Mouse (Mus musculus): Measurements from ENCODE around the gene Lsm8. TPM values are rescaled to one million over a fixed set of nuclear protein-coding genes. Genes with fewer than 3 reads are reported as not detected.
"Not testable (repeated sequence)": the region's sequence is repeated elsewhere in the genome, so short reads cannot be mapped to it uniquely, and the experiment has no call there.

Lsm8 gene
- total RNA-seq (2022): 10 to 100 TPM; 17.0 to 24.0 (median 17.3) TPM

DNA sequence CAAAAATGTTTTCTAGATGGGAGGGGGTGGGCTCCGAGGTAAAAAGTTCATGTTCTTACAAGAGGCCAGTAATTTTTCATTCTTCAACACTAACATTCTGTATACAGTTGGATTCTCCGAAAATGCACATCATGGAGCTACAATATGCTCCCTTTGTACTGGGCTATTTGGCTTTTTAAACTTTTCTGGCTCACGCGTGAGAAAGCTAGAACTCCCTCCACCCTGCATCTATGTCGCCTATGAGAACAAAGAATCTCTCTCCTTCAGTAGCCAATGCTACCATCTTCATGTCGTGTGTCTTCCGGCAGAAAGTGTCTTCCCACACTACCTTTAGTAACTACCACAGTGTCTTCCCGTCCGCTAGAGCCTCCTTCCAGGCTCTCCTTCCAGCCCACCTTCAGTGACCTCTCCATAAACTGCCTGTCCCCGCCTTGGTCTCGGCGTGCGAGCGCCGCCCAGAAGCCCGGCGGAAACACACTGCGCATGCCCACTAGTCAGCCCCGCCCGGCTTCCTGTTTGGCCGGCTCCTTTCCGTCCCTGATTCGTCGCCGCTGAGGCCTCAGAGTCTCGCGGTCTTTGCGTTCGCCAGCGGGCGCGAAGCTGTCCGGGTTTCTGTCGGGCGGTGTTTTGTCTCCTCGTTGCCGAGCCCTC lies at the start of gene Lsm8:
Gene Lsm8, plus strand, starts transcription at position 529 of the 651 bp plus-strand sequence.
- peak; percentile 97 for DNase-seq (ENCODE audit: low spot score)

DNA sequence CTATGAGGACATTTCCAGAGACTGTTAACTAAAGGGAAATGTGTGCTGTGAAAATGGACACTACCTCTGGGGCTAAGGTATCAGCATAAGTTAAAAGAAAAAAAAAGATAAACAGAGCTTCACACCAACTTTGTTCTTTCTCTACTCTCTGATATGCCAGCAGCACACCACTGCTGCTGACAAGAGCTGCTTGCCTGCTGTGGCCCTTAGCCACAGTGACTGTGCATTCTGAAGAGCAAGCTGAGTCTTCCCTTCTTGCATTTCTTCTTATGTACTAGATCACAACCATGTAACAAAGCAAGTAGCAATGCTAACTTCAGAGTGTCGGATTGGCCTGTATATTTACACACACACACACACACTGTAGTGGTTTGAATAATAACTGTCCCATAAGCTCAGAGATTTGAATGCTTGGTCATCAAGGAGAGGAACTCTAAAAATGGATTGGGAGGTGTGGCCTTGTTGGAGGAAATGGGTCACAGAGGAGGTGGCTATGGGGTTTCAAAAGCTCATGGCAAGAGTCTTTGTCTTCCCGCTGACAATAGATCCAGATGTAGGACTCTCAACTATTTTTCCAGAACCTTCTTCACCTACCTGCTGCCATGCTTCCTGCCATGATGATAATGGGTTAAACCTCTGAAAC lies 47.4 kb upstream of the Lsm8 start:
- DNase-seq (ENCODE audit: low spot score): no peak

GRCm38 (mm10) chr6:18812623-18813022 lies 35.8 kb upstream of the Lsm8 start:
- DNase-seq (ENCODE audit: low spot score): no peak

GRCm38 (mm10) chr6:18815606-18816005 lies 32.8 kb upstream of the Lsm8 start:
- no peak for DNase-seq (ENCODE audit: low spot score)

GRCm38 (mm10) chr6:18819343-18819742 lies 29.0 kb upstream of the Lsm8 start:
- peak; percentile 24 for DNase-seq (ENCODE audit: low spot score)

DNA sequence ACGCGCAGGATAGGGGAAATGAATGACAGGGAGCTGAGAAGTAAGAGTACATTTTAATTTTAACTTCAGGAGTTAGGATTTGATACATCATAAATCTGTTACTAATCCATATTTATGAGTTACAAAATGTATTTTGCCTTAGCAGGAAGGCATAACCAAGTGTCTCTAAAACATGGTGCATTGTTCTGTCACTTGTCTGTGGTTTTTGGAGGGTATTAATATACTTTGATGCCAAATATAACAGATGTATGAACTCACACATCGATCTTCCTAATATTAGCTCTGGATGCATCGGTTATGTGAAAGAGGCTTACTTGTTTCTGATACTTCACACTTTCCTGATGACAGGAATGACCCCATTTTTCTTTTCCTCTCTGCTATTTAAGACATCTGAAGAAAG lies 28.1 kb upstream of the Lsm8 start:
- DNase-seq (ENCODE audit: low spot score): no peak

GRCm38 (mm10) chr6:18822812-18823211 lies 25.6 kb upstream of the Lsm8 start:
- DNase-seq (ENCODE audit: low spot score): no peak

GRCm38 (mm10) chr6:18832958-18833357 lies 15.4 kb upstream of the Lsm8 start:
- no peak for DNase-seq (ENCODE audit: low spot score)

DNA sequence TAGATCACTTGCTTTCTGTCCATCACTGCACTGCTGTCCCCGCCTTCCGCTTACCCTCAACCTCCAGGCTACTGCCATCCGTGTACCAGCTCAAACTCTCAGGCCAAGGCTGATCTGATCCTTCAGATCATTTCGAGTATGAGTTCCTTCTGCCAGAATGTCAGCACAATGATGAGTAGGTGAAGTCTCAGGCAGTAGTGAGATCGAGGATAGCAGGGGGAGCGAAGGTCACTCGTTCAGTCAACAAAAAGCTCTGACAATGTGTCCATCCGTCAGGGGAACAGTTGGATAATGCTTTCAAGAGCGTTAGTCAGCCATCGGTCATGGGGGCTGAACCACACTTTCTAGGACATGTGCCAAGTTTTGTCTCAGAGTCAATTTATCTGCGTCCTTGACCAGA lies 3.9 kb upstream of the Lsm8 start:
- DNase-seq (ENCODE audit: low spot score): not testable (repeated sequence)

DNA sequence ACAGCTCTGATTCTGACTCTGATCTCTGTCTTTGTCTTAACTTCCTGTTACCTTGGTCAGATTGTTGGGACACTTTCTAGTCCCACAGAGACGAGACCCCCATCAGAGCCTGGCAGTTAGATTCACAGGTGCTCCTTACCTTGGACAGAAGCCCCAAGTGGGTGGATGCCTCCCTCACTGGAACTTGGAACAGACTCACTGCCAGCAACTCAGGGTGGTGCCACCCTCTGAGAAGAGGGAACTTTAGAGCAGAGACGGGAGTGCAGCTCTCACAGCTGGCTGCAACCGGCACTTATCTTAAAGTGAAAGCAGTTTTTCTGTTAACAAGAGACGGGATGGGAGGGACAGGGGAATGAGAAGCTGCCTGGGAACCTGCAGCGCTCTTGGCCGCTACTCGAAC lies 2.8 kb upstream of the Lsm8 start:
- DNase-seq (ENCODE audit: low spot score): peak; percentile 7

GRCm38 (mm10) chr6:18848702-18849061 lies 303 bp downstream of the Lsm8 start:
- no peak for DNase-seq (ENCODE audit: low spot score)

DNA sequence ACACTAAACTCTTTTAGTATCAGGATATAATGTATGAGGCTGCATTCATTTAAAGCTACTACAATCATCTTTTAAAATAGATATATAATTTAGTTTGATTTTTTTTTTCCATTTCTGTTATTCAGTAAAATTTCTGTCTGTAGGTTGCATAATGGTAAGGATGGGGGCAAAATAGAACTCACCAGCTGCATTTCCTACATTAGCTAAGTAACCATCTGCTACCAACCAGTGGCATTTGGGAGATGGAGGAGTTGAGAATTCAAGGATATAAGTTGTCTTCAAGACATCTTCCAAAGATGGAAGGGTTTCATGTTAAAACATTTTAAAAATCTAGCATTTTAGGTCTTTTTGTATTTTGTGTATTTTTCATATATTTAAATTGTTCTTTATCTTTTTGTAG lies 6.9 kb downstream of the Lsm8 start:
- no peak for DNase-seq (ENCODE audit: low spot score)

GRCm38 (mm10) chr6:18856487-18857078 lies 8.2 kb downstream of the Lsm8 start:
- no peak for DNase-seq (ENCODE audit: low spot score)

GRCm38 (mm10) chr6:18866018-18866417 lies 17.6 kb downstream of the Lsm8 start, which contains the start of gene Ankrd7:
Gene Ankrd7 (plus strand): TSS chr6:18866318.
- no peak for DNase-seq (ENCODE audit: low spot score)

DNA sequence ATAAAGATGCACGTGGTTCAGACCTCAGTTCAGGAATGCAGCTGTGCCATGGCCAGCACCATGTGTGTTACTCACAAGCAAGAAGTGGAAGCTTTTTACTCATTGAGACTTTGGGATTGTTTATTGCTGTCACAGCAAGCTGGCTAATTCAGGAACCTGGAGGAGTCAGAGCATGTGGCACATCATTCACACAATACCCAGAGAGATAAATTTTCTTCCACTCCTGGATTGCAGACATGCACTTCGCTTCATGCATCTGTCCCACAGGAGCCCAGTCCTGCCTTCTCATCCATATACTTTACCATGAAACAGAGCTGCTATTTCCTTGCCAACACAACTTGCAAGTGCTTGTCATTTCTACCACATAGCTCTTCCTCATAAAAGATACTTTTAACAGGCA lies 40.7 kb downstream of the Lsm8 start:
- DNase-seq (ENCODE audit: low spot score): no peak

- DNase-seq (ENCODE audit: low spot score): no peak
Measured at GRCm38 (mm10) chr6:18894142-18894541, 45.8 kb downstream of the Lsm8 start.

Other genes with a start within 250 kb of the Lsm8 start
- not detected for gene Ankrd7, start 17.7 kb downstream of the Lsm8 start, total RNA-seq (2022)

All from heart, adult 8-10 months (tissue).